Mouse (Mus musculus) spleen, adult 2 months (tissue): ENCODE data around the gene Socs4. TPM values are rescaled to one million over a fixed set of nuclear protein-coding genes. Genes with fewer than 3 reads are reported as not detected.

Experiments
- DNase-seq, 2 experiments: peaks; one replicate each; pipeline versions ENCODE4 v3.0.0 to v3.0.0-alpha.2; 2012 to 2021; ENCODE audit warnings: low spot score in 2 of 2, low read depth in 1 of 2
- H3K27ac ChIP-seq: fragments of 200-500 bp; 2 replicates; pipeline ENCODE4 v1.5.1; 2012; ENCODE audit warnings: low read length, inconsistent platforms; ENCODE audit not compliant: insufficient read depth
- H3K27me3 ChIP-seq: fragments of 200-500 bp; 2 replicates; pipeline ENCODE4 v1.6.1; 2012; ENCODE audit warnings: mild to moderate bottlenecking, moderate library complexity, low read length, inconsistent platforms; ENCODE audit not compliant: control insufficient read depth, insufficient read depth
- H3K36me3 ChIP-seq: fragments of 200-500 bp; 2 replicates; pipeline ENCODE4 v1.6.1; 2012; ENCODE audit warnings: mild to moderate bottlenecking, low read length, inconsistent platforms; ENCODE audit not compliant: control insufficient read depth, insufficient read depth
- H3K4me1 ChIP-seq: fragments of 200-500 bp; 2 replicates; pipeline ENCODE4 v1.6.1; 2011; ENCODE audit warnings: inconsistent platforms; ENCODE audit not compliant: control insufficient read depth, insufficient read depth, insufficient read length
- H3K4me3 ChIP-seq: fragments of 200-500 bp; 2 replicates; pipeline ENCODE4 v1.5.1; 2011; ENCODE audit warnings: mild to moderate bottlenecking, inconsistent platforms; ENCODE audit not compliant: insufficient read depth, insufficient read length; ENCODE audit errors: extremely low read depth
- CTCF ChIP-seq: fragments of 200-500 bp; IDR thresholded peaks from 2 replicates; pipeline ENCODE4 v1.5.1; 2011; ENCODE audit warnings: mild to moderate bottlenecking, inconsistent platforms; ENCODE audit not compliant: insufficient read depth, insufficient read length, insufficient replicate concordance; ENCODE audit errors: extremely low read depth
- POLR2A ChIP-seq: fragments of 200-500 bp; IDR thresholded peaks from 2 replicates; pipeline ENCODE4 v1.6.1; 2011; ENCODE audit warnings: low read depth, low read length, inconsistent platforms
- WGBS: fragments of 180-500 bp; shearing (Covaris S2); methylation state at CpG from one replicate; pipeline ENCODE4 v1.1.7; 2018; 5-methylcytosine and 5-hydroxymethylcytosine counted together
- polyA plus RNA-seq: library from polyadenylated mRNA; depleted of rRNA; stranded (reverse); fragments of >200 nt; gene quantifications from 2 replicates; pipeline ENCODE4 v1.2.3, GENCODE M21; 2012

Socs4 gene
- polyA plus RNA-seq, 1 experiment: 2.4 TPM

GRCm38 (mm10) chr14:47297785-47298407 lies 21.2 kb downstream of the Socs4 start, which contains the start of gene Mapk1ip1l:
Gene Mapk1ip1l, plus strand, starts transcription at chr14:47298266.
- peaks cover 2% of the 10 kb centered on the region; the same call in 1 of the 2 replicates for H3K4me1 ChIP-seq
- TF ChIP-seq POLR2A (peak; percentile 73), CTCF (peak; percentile 90)
- peak; percentile 57 to 85 for DNase-seq
- WGBS: under 1% methylated on average over 34 of the region's 34 CpGs
- H3K4me3 ChIP-seq: peak within 1 kb of the TSS; percentile 100
- no peaks in the 10 kb centered on the region for H3K27me3 ChIP-seq
- peak within 1 kb of the TSS; percentile 98 for H3K27ac ChIP-seq
- H3K36me3 ChIP-seq: peaks cover 2% of the 10 kb centered on the region; the same call in 1 of the 2 replicates

- Histone ChIP-seq H3K27me3 (no peaks in the 10 kb centered on the region), H3K4me1 (peaks cover 2% of the 10 kb centered on the region; the same call in 1 of the 2 replicates), H3K36me3 (peaks cover 2% of the 10 kb centered on the region; the same call in 1 of the 2 replicates), H3K27ac (peak overlapping the region; percentile 98), H3K4me3 (peak overlapping the region; percentile 100)
- TF ChIP-seq POLR2A (no peak), CTCF (no peak)
- WGBS: under 1% methylated on average over 38 of the region's 38 CpGs
- no peak for DNase-seq
Observed at GRCm38 (mm10) chr14:47298408-47298792, 21.7 kb downstream of the Socs4 start.

DNA sequence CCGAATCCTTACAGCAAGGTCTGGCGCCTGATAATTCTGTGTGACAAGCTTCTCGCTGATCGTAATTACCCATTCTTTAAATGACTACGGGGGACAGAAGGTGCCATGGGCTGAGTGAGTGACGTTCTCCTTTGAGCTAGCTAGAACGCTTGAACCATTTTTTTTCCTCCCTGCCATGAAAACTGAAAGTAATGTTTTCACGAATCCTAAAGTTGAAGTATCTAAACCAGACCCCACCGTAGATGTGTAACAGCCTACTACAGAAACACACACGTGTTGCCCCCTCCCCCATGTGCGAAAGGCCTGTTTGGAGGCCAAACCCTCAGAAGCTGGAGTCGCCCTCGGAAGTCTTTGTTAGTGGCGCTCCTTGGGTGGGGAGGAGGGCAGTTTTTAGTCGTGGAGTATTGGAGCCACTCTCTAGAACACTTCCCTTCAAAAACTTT lies 22.1 kb downstream of the Socs4 start:
- peak overlapping the region; percentile 50 for H3K27ac ChIP-seq
- peaks cover 2% of the 10 kb centered on the region; the same call in 1 of the 2 replicates for H3K4me1 ChIP-seq
- no peaks in the 10 kb centered on the region for H3K27me3 ChIP-seq
- under 1% methylated on average over 15 of the region's 15 CpGs for WGBS
- TF ChIP-seq POLR2A (no peak), CTCF (no peak)
- DNase-seq: no peak
- H3K36me3 ChIP-seq: peaks cover 2% of the 10 kb centered on the region; the same call in 1 of the 2 replicates
- H3K4me3 ChIP-seq: peak overlapping the region; percentile 100

- peaks cover 4% of the 10 kb centered on the region; the same call in 1 of the 2 replicates for H3K4me1 ChIP-seq
- no peak overlapping the region for H3K27ac ChIP-seq
- no peaks in the 10 kb centered on the region for H3K27me3 ChIP-seq
- TF ChIP-seq CTCF: no peak
- no peak for TF ChIP-seq POLR2A
- no peak for DNase-seq
- peaks cover 2% of the 10 kb centered on the region; the same call in 1 of the 2 replicates for H3K36me3 ChIP-seq
- WGBS: 82% methylated on average over 14 of the region's 14 CpGs
- H3K4me3 ChIP-seq: no peak overlapping the region
Observed at GRCm38 (mm10) chr14:47302885-47303680, 26.4 kb downstream of the Socs4 start.

DNA sequence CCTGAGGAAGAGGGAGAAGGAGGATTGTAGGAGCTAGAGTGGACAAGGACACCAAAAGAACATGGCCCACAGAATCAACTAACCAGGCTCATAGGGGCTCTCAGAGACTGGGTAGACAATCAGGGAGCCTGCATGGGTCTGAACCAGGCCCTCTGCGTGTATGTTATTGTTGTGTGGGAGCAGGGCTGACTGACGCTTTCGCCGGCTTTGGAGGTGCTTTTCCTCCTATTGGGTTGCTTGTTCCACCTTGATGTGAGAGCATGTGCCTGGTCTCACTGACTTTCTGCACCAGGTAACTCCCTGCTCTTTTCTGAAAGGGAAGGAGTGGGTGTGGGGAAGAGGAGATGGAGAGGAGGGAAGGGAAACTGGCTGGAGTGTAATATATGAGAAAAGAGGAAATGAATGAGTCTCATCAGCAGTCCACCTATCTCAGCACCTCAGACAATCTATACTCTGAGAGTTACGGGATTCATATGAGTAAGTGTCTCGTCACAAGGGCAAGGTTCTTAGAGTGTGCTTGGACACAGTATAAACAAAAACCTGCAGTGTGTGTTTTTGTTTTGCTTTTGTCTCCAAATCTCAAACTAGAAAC lies 28.2 kb downstream of the Socs4 start:
- peaks cover 4% of the 10 kb centered on the region; the same call in 1 of the 2 replicates for H3K4me1 ChIP-seq
- no peak for TF ChIP-seq POLR2A
- DNase-seq: no peak
- no peak overlapping the region for H3K27ac ChIP-seq
- peaks cover 4% of the 10 kb centered on the region for H3K36me3 ChIP-seq
- 78% methylated on average over 6 of the region's 6 CpGs for WGBS
- no peaks in the 10 kb centered on the region for H3K27me3 ChIP-seq
- no peak overlapping the region for H3K4me3 ChIP-seq

DNA sequence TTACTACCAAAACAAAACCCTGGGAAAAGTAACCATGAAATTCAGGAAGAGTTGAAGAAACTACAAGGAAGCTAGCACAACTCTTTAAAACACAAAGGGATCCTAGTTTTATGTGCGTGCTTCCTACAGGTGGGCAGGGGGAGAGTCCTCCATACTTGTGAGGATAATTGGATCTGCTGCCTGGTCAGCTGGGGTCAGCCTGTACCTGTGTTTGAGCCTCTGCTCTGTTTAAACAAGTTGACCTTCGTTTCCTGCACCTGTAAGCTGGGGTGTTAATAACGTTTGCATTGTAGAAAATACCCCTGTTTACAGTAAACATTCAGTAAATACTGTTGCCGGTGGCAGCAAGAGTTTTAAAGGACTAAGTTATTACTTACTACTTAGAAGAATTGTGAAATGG lies 29.2 kb downstream of the Socs4 start:
- no peak for TF ChIP-seq POLR2A
- no peak for TF ChIP-seq CTCF
- Histone ChIP-seq H3K4me3 (no peak overlapping the region), H3K27ac (no peak overlapping the region), H3K27me3 (no peaks in the 10 kb centered on the region), H3K36me3 (peaks cover 12% of the 10 kb centered on the region), H3K4me1 (peaks cover 3% of the 10 kb centered on the region; the same call in 1 of the 2 replicates)
- no peak for DNase-seq
- 80% methylated on average over 4 of the region's 4 CpGs for WGBS
